Mouse (Mus musculus): ENCODE measurements around the gene Gimd1.

- TF ChIP-seq CTCF (IDR thresholded peaks at IDR 0.05; ENCODE audit: borderline replicate concordance, insufficient read depth, low read length) (no peak), POLR2A (IDR thresholded peaks at IDR 0.05; ENCODE audit: low read depth, low read length) (no peak)
These were observed 47.9 kb downstream of the Gimd1 start for GRCm38 (mm10) chr3:132677494-132677893.

All from embryonic fibroblast, embryonic 13.5 days (primary cell).